Mouse (Mus musculus) intestine, embryonic 15.5 days (tissue): ENCODE results near the gene Brf1. TPM values are rescaled to one million over a fixed set of nuclear protein-coding genes. Genes with fewer than 3 reads are reported as not detected.

Source experiments
- ATAC-seq: fragments of 200-750 bp; cut with Nextera tagmentation; 2 replicates; pipeline ENCODE4 v1.8.0; 2017; ENCODE audit warnings: moderate TSS enrichment, moderate library complexity
- H3K27ac ChIP-seq: fragments of 300-500 bp; sonication (generic); 2 replicates; pipeline ENCODE4 v1.5.1; 2015; ENCODE audit warnings: mild to moderate bottlenecking, inconsistent platforms
- H3K27me3 ChIP-seq: fragments of 300-500 bp; sonication (generic); replicated peaks from 2 replicates; pipeline ENCODE4 v1.6.1; 2015; ENCODE audit warnings: inconsistent platforms
- H3K36me3 ChIP-seq: fragments of 300-500 bp; sonication (generic); 2 replicates; pipeline ENCODE4 v1.6.1; 2015; ENCODE audit warnings: inconsistent platforms
- H3K4me1 ChIP-seq: fragments of 300-500 bp; sonication (generic); replicated peaks from 2 replicates; pipeline ENCODE4 v1.6.1; 2015; ENCODE audit warnings: inconsistent platforms
- H3K4me2 ChIP-seq: fragments of 300-500 bp; sonication (generic); replicated peaks from 2 replicates; pipeline ENCODE4 v1.6.1; 2015; ENCODE audit warnings: mild to moderate bottlenecking, inconsistent platforms
- H3K4me3 ChIP-seq: fragments of 300-500 bp; sonication (generic); replicated peaks from 2 replicates; pipeline ENCODE4 v1.5.1; 2015; ENCODE audit warnings: inconsistent platforms
- H3K9ac ChIP-seq: fragments of 300-500 bp; sonication (generic); 2 replicates; pipeline ENCODE4 v1.6.1; 2015; ENCODE audit warnings: inconsistent platforms
- H3K9me3 ChIP-seq: fragments of 300-500 bp; sonication (generic); 2 replicates; pipeline ENCODE4 v1.6.1; 2016; ENCODE audit warnings: inconsistent platforms
- WGBS: fragments of 180-500 bp; shearing (Covaris S2); methylation state at CpG from one replicate; pipeline ENCODE4 v1.1.7; 2015; 5-methylcytosine and 5-hydroxymethylcytosine counted together
- polyA plus RNA-seq: library from polyadenylated mRNA; unstranded; fragments of >200 nt; fragmentation: Nextera tagmentation; extraction: Ambion mirVana; gene quantifications from 2 replicates; pipeline ENCODE4 v1.2.1, GENCODE M21; 2015

The Brf1 gene
- polyA plus RNA-seq: 45.8 and 49.8 TPM in 2 replicates

DNA sequence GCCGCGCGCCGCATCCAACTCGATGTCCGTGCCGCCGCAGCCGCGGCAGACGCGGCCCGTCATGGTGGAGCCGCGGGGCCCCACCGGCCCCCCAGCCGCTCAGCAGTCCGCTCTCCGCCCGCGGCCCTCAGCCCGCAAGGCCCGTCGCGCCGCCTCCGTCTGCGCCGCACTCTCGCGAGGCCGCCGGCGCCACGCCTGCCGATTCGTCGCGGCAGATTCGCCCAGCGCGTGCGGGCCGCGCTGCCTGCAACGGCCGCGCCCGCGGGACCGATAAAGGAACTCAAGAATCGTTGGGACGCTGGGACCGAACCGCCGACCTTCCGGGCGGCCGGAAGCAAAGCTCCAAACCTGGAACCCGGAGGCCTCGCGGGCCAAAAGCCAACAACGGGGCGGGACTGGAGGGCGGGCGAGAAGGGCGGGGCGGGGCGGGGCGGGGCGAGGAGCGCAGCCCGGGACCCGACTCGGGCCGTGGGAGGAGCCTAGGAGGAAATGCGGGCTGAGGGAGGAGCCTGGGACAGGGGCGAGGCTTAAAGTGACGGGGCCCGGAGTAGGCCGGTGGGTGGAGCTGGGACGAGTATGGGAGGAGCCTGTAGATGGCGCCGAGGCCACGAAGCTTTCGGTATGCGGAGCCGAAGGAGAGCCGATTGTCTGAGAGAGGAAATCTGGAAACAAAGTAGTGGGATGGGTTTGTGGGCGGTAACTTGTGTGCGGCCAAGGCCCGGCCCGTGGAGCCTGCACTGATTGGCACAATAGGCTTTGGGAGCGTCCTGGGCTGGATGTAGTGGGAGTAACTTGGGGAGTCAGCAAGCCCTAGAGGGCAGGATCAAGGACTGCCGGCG, at the start of gene Brf1:
Brf1 (minus strand) TSS at position 411 of the 839 bp plus-strand sequence.
- 0 out of 2 replicates have a peak, but pooled peaks cover 4% of the 10 kb centered on the region for H3K36me3 ChIP-seq
- peak within 1 kb of the TSS; percentile 76 for H3K4me2 ChIP-seq
- ATAC-seq: peak; percentile 97
- H3K27me3 ChIP-seq: no peaks in the 10 kb centered on the region
- peaks cover 13% of the 10 kb centered on the region for H3K4me1 ChIP-seq
- H3K9me3 ChIP-seq: no peaks in the 10 kb centered on the region
- under 1% methylated on average over 96 of the region's 96 CpGs for WGBS
- H3K9ac ChIP-seq: peak within 1 kb of the TSS; percentile 94
- peak within 1 kb of the TSS; percentile 97 for H3K27ac ChIP-seq
- peak within 1 kb of the TSS; percentile 85 for H3K4me3 ChIP-seq

DNA sequence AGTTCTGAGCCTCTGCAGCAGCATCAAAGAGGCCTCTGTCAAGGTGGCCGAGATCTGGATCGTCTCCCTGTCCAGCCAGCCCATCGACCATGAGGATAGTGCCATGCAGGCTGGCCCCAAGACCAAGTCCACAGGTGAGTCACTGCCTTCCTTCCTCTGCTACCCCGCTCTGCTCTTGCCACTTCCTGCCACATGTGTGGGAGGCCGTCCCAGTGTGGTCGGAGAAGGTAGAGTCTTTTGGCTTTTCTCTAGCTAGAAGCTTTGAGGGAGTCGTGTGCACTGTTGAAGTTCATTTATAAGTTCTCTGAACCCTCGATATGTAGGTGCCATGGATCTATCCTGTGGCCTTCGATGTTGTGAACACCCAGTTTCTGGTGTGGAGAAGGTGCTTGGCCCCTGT, 49.3 kb upstream of the Brf1 start:
- Histone ChIP-seq H3K9ac (no peak overlapping the region), H3K27ac (no peak overlapping the region), H3K4me1 (peaks cover 7% of the 10 kb centered on the region; the same call in 1 of the 2 replicates), H3K4me3 (no peak overlapping the region), H3K9me3 (no peaks in the 10 kb centered on the region), H3K36me3 (peaks cover 36% of the 10 kb centered on the region), H3K27me3 (no peaks in the 10 kb centered on the region), H3K4me2 (no peak overlapping the region)
- WGBS: 86% methylated on average over 9 of the region's 9 CpGs
- no peak for ATAC-seq

DNA sequence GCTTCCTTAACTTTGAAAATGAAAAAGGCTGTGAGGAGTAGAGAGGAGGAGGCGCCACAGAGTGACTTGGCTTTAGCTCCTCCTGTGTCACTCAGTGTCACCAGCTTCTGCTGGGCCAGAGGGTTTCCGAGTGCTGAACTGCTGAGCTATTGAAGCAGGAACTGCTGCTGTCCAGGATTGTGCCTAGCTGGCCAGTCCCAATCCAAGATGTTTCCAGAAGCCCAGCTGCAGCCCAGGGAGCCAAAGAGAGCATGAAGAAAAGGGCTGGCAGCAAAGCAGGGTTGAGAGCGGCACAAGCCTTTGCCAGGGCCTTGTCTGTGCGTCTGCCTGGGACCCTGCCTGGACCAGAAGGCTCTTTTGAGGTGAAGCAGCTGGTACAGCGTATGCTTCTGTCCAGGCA, 47.6 kb upstream of the Brf1 start:
- no peak overlapping the region for H3K4me3 ChIP-seq
- ATAC-seq: no peak
- H3K27ac ChIP-seq: no peak overlapping the region
- no peak overlapping the region for H3K4me2 ChIP-seq
- H3K9me3 ChIP-seq: no peaks in the 10 kb centered on the region
- no peak overlapping the region for H3K9ac ChIP-seq
- H3K27me3 ChIP-seq: no peaks in the 10 kb centered on the region
- H3K4me1 ChIP-seq: peaks cover 7% of the 10 kb centered on the region; the same call in 1 of the 2 replicates
- 94% methylated on average over 5 of the region's 5 CpGs for WGBS
- peaks cover 29% of the 10 kb centered on the region for H3K36me3 ChIP-seq

DNA sequence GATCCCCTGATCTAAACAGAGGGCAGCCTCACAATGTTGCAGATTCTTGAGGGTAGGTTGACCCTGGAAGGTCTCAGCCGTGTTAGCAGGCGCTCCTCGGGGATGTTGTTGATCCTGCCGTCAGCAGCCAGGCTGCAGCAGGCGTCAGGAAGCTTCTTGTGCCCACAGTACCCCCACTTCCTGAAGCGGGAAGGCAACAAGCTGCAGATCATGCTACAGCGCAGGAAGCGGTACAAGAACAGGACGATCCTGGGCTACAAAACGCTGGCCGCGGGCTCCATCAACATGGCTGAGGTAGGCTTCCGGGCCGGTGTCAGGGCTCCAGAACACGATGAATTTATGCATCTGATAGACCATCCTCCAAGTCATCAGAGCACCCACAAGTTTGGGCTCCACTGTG, 46.4 kb upstream of the Brf1 start:
- Histone ChIP-seq H3K27me3 (no peaks in the 10 kb centered on the region), H3K27ac (no peak overlapping the region), H3K4me2 (no peak overlapping the region), H3K9me3 (no peaks in the 10 kb centered on the region), H3K4me1 (peaks cover 7% of the 10 kb centered on the region; the same call in 1 of the 2 replicates), H3K9ac (no peak overlapping the region), H3K36me3 (peaks cover 25% of the 10 kb centered on the region), H3K4me3 (no peak overlapping the region)
- 86% methylated on average over 15 of the region's 15 CpGs for WGBS
- ATAC-seq: no peak

DNA sequence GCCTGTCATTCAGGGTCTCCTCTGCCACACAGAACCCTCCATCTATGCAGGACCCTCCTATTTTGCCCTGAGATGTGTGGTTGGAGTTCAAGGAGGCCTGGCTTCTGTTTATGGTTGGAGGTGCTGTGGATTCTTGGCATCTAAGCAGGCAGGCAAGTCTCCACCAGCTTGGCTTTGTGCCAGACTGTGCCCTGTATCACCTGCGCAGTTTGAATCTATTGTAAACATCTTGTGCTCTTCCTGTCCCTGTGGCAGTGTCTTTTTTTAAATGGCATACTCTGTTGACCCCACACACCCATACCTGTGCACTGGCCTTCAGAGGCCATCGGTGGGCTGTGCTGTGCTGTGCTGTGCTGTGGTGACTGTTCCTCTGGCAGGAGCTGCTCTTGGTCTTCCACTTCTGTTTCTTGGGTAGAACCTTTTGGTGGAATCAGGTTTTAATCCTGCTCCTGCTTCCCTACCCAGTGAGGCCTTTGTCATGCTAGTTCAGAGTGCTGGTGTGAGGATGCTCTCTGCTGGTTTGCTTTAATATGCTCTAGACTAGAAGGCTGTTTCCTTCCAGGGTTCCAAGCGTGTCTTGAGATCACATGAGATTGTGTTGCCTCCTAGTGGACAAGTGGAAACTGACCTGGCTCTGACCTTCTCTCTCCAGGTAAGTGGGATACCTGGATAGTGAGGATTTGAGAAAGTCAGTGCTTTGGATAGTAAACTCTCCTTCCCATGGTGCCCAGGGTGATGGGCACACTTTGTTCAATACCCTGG, 44.6 kb upstream of the Brf1 start:
- Histone ChIP-seq H3K36me3 (peaks cover 18% of the 10 kb centered on the region), H3K4me1 (no peaks in the 10 kb centered on the region), H3K27ac (no peak overlapping the region), H3K27me3 (no peaks in the 10 kb centered on the region), H3K9me3 (no peaks in the 10 kb centered on the region), H3K4me2 (no peak overlapping the region), H3K4me3 (no peak overlapping the region), H3K9ac (no peak overlapping the region)
- 72% methylated on average over 3 of the region's 3 CpGs for WGBS
- ATAC-seq: peak; percentile 24; the same call in 1 of the 2 replicates

DNA sequence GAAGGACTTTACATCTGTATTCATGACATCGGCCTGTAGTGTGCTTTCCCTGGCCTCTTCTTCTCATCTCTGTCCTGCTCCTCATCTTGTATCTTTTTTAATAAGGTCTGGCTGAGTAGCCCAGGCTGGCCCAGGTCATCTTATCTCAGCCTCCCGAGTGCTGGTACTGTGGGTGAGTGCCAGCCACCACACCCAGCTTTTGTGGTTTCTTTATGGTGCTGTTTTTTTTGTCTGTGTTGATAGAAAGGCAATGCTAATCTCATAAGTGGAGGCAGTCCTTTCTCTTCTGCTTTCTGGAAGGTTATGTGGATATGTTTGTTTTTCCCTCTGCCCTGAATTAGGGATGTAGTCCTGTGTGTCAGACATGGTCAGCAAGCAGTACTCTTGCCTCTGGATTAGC, 42.0 kb upstream of the Brf1 start:
- no peak for ATAC-seq
- Histone ChIP-seq H3K9me3 (no peaks in the 10 kb centered on the region), H3K36me3 (peaks cover 13% of the 10 kb centered on the region; the same call in 1 of the 2 replicates), H3K4me2 (no peak overlapping the region), H3K9ac (no peak overlapping the region), H3K4me1 (no peaks in the 10 kb centered on the region), H3K4me3 (no peak overlapping the region), H3K27ac (no peak overlapping the region), H3K27me3 (no peaks in the 10 kb centered on the region)
- 75% methylated on average over 2 of the region's 2 CpGs for WGBS

DNA sequence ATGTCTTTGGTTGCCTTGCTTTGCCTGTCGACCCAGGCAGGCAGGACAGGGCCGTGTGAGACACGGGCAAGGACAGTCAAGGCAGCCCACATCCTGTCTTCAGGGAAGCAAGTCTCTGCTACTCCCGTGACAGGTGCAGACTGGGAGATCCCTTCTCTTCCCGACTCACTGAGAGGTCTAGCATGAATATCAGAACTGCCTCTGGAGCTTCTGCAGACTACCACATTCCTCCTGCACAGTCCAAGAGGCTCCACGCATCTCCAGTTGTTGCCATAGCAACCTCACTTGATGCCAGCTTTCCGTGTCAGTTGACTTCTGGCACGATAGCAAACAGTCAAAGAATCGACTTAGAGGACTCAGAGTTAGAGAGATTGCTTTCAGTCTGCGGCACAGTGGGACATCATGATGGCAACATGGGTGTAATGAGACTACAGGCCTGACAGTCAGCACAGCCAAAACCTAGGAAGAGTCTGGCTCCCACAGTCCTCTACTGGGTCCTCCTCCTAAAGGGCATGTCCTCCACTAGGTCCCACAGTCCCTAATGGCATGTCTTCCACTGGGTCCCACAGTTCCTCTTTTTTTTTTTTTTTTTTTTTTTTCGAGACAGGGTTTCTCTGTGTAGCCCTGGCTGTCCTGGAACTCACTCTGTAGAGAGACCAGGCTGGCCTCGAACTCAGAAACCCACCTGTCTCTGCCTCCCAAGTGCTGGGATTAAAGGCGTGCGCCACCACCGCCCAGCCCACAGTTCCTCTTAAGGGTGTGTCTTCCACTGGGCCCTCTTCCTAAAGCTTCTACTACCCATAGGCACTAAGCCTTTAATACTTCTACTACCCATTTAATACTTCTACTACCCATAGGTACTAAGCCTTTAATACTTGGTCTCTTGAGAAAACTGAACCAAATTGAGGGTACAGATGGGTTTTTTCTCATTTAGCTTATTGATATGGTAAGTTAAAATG, 41.3 kb upstream of the Brf1 start:
- Histone ChIP-seq H3K4me2 (no peak overlapping the region), H3K36me3 (peaks cover 10% of the 10 kb centered on the region; the same call in 1 of the 2 replicates), H3K9me3 (no peaks in the 10 kb centered on the region), H3K4me1 (no peaks in the 10 kb centered on the region), H3K4me3 (no peak overlapping the region), H3K9ac (no peak overlapping the region), H3K27me3 (no peaks in the 10 kb centered on the region), H3K27ac (no peak overlapping the region)
- 69% methylated on average over 15 of the region's 15 CpGs for WGBS
- ATAC-seq: no peak; the same call in 1 of the 2 replicates

DNA sequence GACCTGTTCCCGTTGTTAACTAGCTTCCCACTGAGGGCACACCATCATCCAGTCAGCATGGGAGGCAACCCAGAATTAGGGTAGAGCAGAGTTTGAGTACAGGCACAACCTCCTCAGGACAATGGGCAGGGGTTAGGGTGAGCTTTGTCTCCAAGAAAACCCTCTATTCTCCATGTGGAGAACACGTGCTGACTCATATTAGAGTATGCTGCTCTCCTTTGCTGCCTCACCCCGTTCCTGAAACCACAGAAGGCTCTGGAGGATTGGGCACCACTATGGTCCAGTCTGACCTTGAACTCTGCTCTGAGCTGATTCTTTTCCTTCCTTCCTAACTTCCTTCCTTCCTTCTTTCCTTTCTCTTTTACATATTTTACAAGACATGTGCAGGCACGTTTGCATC, 37.9 kb upstream of the Brf1 start:
- 88% methylated on average over 4 of the region's 4 CpGs for WGBS
- Histone ChIP-seq H3K4me2 (no peak overlapping the region), H3K4me3 (no peak overlapping the region), H3K9ac (no peak overlapping the region), H3K9me3 (no peaks in the 10 kb centered on the region), H3K27ac (no peak overlapping the region), H3K4me1 (no peaks in the 10 kb centered on the region), H3K36me3 (no peaks in the 10 kb centered on the region), H3K27me3 (no peaks in the 10 kb centered on the region)
- no peak for ATAC-seq

DNA sequence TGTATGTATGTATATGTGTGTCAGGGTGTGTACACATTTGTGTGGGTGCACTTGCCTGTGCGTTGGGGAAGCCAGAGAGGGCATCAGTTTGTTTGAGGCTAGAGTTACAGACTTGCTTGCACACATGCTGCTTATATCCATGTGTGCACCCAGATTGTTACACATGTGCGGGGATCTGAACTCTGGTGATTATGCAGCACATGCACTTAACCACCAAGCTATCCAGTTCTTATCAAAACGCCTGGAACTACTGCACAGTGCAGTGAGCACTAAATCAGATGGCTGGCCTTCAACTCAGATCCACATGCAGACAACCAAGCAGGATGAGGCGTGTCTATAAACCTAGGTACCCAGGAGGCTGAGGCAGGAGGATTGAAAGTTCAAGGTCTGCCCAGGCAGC, 36.5 kb upstream of the Brf1 start:
- Histone ChIP-seq H3K9me3 (no peaks in the 10 kb centered on the region), H3K4me3 (no peak overlapping the region), H3K4me2 (no peak overlapping the region), H3K9ac (no peak overlapping the region), H3K4me1 (0 out of 2 replicates have a peak, but pooled peaks cover 2% of the 10 kb centered on the region), H3K27ac (no peak overlapping the region), H3K36me3 (no peaks in the 10 kb centered on the region), H3K27me3 (no peaks in the 10 kb centered on the region)
- 89% methylated on average over 4 of the region's 4 CpGs for WGBS
- ATAC-seq: no peak

DNA sequence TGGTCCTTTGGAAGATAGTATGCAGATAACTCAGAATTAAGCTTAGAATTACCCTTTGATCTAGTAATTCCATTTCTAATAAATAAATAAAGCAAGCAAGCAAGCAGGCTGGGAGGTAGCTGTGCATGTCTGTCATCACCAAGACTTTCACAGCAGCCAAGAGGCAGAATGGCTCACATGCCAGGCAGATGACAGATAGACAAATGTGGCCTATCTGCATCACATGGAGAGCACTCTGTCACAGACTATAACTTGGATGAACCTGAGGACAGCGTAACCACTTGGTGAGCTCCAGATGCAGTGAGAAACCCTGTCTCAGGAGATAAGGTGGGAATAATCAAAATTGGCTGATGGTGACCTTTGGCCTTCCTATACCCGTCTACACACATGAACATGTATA, 34.6 kb upstream of the Brf1 start:
- ATAC-seq: no peak
- 80% methylated on average over 2 of the region's 2 CpGs for WGBS
- Histone ChIP-seq H3K9me3 (no peaks in the 10 kb centered on the region), H3K36me3 (no peaks in the 10 kb centered on the region), H3K4me2 (no peak overlapping the region), H3K27me3 (no peaks in the 10 kb centered on the region), H3K4me3 (no peak overlapping the region), H3K9ac (no peak overlapping the region), H3K27ac (no peak overlapping the region), H3K4me1 (peaks cover 10% of the 10 kb centered on the region; the same call in 1 of the 2 replicates)

DNA sequence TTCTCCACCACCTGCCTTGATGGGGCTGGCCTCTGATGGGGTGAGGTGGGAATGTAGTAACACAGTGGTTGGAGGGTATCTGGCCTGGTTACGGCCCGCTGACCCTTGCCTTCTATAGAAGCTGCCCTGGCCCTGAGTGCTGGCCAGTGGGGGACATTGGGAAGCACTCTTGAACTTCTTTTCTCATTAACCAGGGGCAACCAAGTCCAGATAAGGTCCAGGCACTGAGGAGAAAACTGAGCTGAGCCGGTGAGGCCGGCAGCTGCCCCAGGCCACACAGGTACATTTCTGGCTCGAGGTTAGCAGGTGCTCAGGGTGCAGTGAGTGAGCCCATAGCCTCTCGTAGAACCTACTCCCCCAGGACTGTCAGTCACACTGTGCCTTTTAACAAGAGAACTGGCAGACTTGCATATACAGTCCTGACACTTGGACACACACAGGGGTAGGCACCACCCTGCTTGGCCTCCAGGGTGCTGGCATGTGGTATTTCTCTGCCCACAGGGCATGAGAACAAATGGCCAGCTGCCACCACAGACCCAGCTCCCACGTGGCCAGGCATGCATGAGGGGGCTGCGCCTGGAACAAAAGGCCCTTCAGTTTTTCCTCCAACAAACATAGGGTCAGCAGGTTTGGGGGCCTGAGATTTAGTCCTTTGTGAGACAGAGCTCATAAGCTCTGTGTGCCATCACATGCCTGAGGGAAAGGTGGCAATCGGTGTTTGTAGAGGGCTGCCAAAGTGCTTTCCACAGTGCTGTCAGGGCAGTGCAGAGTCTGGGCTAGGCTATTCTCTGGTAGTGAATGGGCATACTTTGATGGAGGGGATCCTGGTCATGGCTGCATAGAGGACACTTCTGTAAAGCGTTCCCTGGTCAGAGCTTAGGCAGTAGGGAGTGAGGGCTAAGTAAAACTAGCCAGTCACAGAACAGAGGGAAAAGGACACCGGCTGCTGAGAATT, 32.1 kb upstream of the Brf1 start:
- peaks cover 18% of the 10 kb centered on the region; the same call in 1 of the 2 replicates for H3K4me1 ChIP-seq

More for the DNA sequence above, 32.1 kb upstream of the Brf1 start:
- no peaks in the 10 kb centered on the region for H3K36me3 ChIP-seq
- no peak overlapping the region for H3K9ac ChIP-seq
- H3K27ac ChIP-seq: no peak overlapping the region
- ATAC-seq: no peak
- no peaks in the 10 kb centered on the region for H3K27me3 ChIP-seq
- H3K9me3 ChIP-seq: no peaks in the 10 kb centered on the region
- H3K4me2 ChIP-seq: no peak overlapping the region
- 79% methylated on average over 11 of the region's 11 CpGs for WGBS
- no peak overlapping the region for H3K4me3 ChIP-seq
